Mouse (Mus musculus) intestine, embryonic 14.5 days (tissue): Measurements from ENCODE around the gene Aif1. TPM values are rescaled to one million over a fixed set of nuclear protein-coding genes. Genes with fewer than 3 reads are reported as not detected.

ENCODE experiments used
- ATAC-seq: fragments of 200-750 bp; cut with Nextera tagmentation; replicated peaks from 2 replicates; pipeline ENCODE4 v1.8.0; 2017; ENCODE audit warnings: low read depth, moderate number of reproducible peaks, moderate TSS enrichment, moderate library complexity; ENCODE audit not compliant: low FRiP score, low TSS enrichment
- DNase-seq: peaks from one replicate; pipeline ENCODE4 v3.0.0-alpha.2; 2018; ENCODE audit warnings: low spot score
- H3K27ac ChIP-seq: fragments of 300-500 bp; sonication (generic); 2 replicates; pipeline ENCODE4 v1.5.1; 2014; ENCODE audit warnings: low read depth, mild to moderate bottlenecking, control low read depth
- H3K27me3 ChIP-seq: fragments of 300-500 bp; sonication (generic); replicated peaks from 2 replicates; pipeline ENCODE4 v1.6.1; 2014; ENCODE audit warnings: low read length, control low read depth; ENCODE audit not compliant: control insufficient read depth, insufficient read depth
- H3K36me3 ChIP-seq: fragments of 300-500 bp; sonication (generic); 2 replicates; pipeline ENCODE4 v1.6.1; 2014; ENCODE audit warnings: low read length, control low read depth; ENCODE audit not compliant: control insufficient read depth, insufficient read depth
- H3K4me1 ChIP-seq: fragments of 300-500 bp; sonication (generic); replicated peaks from 2 replicates; pipeline ENCODE4 v1.6.1; 2014; ENCODE audit warnings: low read length, control low read depth, mixed read lengths; ENCODE audit not compliant: control insufficient read depth, insufficient read depth
- H3K4me2 ChIP-seq: fragments of 300-500 bp; sonication (generic); 2 replicates; pipeline ENCODE4 v1.6.1; 2014; ENCODE audit warnings: low read length
- H3K4me3 ChIP-seq: fragments of 300-500 bp; sonication (generic); 2 replicates; pipeline ENCODE4 v1.5.1; 2014; ENCODE audit warnings: low read depth, low read length, control low read depth, mixed read lengths
- H3K9ac ChIP-seq: fragments of 300-500 bp; sonication (generic); 2 replicates; pipeline ENCODE4 v1.6.1; 2014; ENCODE audit warnings: mild to moderate bottlenecking, low read length
- H3K9me3 ChIP-seq: fragments of 300-500 bp; sonication (generic); 2 replicates; pipeline ENCODE4 v1.6.1; 2016; ENCODE audit warnings: low read length, control low read depth; ENCODE audit not compliant: control insufficient read depth
- WGBS: fragments of 180-500 bp; shearing (Covaris S2); extraction: QIAGEN DNeasy Blood & Tissue Kit; methylation state at CpG from one replicate; pipeline ENCODE4 v1.1.7; 2014; 5-methylcytosine and 5-hydroxymethylcytosine counted together
- polyA plus RNA-seq: library from polyadenylated mRNA; unstranded; fragments of >200 nt; fragmentation: Nextera tagmentation; extraction: Ambion mirVana; gene quantifications from 2 replicates; pipeline ENCODE4 v1.2.1, GENCODE M21; 2014

Aif1 gene
- polyA plus RNA-seq, 1 experiment from 2014 or later, result 15.4 TPM

GRCm38 (mm10) chr17:35158850-35159593 is 16.8 kb downstream of the Aif1 start:
- WGBS, result 92% methylated on average over 16 of the region's 16 CpGs
- ATAC-seq (no peak), DNase-seq (no peak)
- Histone ChIP-seq H3K27ac (no peak overlapping the region), H3K9ac (no peak overlapping the region), H3K4me2 (no peak overlapping the region), H3K9me3 (no peaks in the 10 kb centered on the region), H3K4me3 (no peak overlapping the region), H3K4me1 (peaks cover 10% of the 10 kb centered on the region), H3K27me3 (no peaks in the 10 kb centered on the region), H3K36me3 (peaks cover 86% of the 10 kb centered on the region)

- H3K36me3 ChIP-seq, result peaks cover 97% of the 10 kb centered on the region
- 89% methylated on average over 8 of the region's 8 CpGs for WGBS
- no peak for DNase-seq
- H3K4me2 ChIP-seq, result no peak overlapping the region
- H3K4me3 ChIP-seq, result no peak overlapping the region
- H3K9ac ChIP-seq, result no peak overlapping the region
- H3K9me3 ChIP-seq, result no peaks in the 10 kb centered on the region
- ATAC-seq, result no peak
- H3K27me3 ChIP-seq, result no peaks in the 10 kb centered on the region
- peaks cover 3% of the 10 kb centered on the region for H3K4me1 ChIP-seq
- H3K27ac ChIP-seq, result no peak overlapping the region
Measured at GRCm38 (mm10) chr17:35157661-35158175, 18.1 kb downstream of the Aif1 start.

GRCm38 (mm10) chr17:35157254-35157653 is 18.6 kb downstream of the Aif1 start:
- Histone ChIP-seq H3K36me3 (peaks cover 100% of the 10 kb centered on the region), H3K9me3 (no peaks in the 10 kb centered on the region), H3K9ac (no peak overlapping the region), H3K27ac (no peak overlapping the region), H3K4me1 (no peaks in the 10 kb centered on the region), H3K4me3 (no peak overlapping the region), H3K4me2 (no peak overlapping the region), H3K27me3 (no peaks in the 10 kb centered on the region)
- DNase-seq (no peak), ATAC-seq (no peak)
- WGBS, result 88% methylated on average over 8 of the region's 8 CpGs

GRCm38 (mm10) chr17:35156461-35157200 is 19.2 kb downstream of the Aif1 start:
- Histone ChIP-seq H3K36me3 (peaks cover 100% of the 10 kb centered on the region), H3K27ac (no peak overlapping the region), H3K9ac (no peak overlapping the region), H3K4me3 (no peak overlapping the region), H3K4me1 (no peaks in the 10 kb centered on the region), H3K27me3 (no peaks in the 10 kb centered on the region), H3K9me3 (no peaks in the 10 kb centered on the region), H3K4me2 (no peak overlapping the region)
- DNase-seq (no peak), ATAC-seq (no peak)
- 90% methylated on average over 33 of the region's 33 CpGs for WGBS

- H3K36me3 ChIP-seq, result peaks cover 99% of the 10 kb centered on the region
- 92% methylated on average over 12 of the region's 12 CpGs for WGBS
- no peak overlapping the region for H3K4me2 ChIP-seq
- no peak for DNase-seq
- H3K4me3 ChIP-seq, result no peak overlapping the region
- no peaks in the 10 kb centered on the region for H3K9me3 ChIP-seq
- H3K27ac ChIP-seq, result no peak overlapping the region
- H3K9ac ChIP-seq, result no peak overlapping the region
- H3K4me1 ChIP-seq, result no peaks in the 10 kb centered on the region
- H3K27me3 ChIP-seq, result no peaks in the 10 kb centered on the region
- no peak for ATAC-seq
Measured at GRCm38 (mm10) chr17:35155451-35155850, 20.4 kb downstream of the Aif1 start.

- DNase-seq (no peak), ATAC-seq (no peak)
- no peaks in the 10 kb centered on the region for H3K9me3 ChIP-seq
- peaks cover 99% of the 10 kb centered on the region for H3K36me3 ChIP-seq
- H3K27ac ChIP-seq, result no peak overlapping the region
- no peak overlapping the region for H3K9ac ChIP-seq
- H3K4me3 ChIP-seq, result no peak overlapping the region
- H3K27me3 ChIP-seq, result no peaks in the 10 kb centered on the region
- H3K4me2 ChIP-seq, result no peak overlapping the region
- WGBS, result 86% methylated on average over 7 of the region's 7 CpGs
- no peaks in the 10 kb centered on the region for H3K4me1 ChIP-seq
Measured at GRCm38 (mm10) chr17:35154616-35155015, 21.3 kb downstream of the Aif1 start.

GRCm38 (mm10) chr17:35153931-35154330 is 21.9 kb downstream of the Aif1 start:
- no peak overlapping the region for H3K4me3 ChIP-seq
- no peaks in the 10 kb centered on the region for H3K4me1 ChIP-seq
- DNase-seq (no peak), ATAC-seq (no peak)
- peaks cover 99% of the 10 kb centered on the region for H3K36me3 ChIP-seq
- H3K27me3 ChIP-seq, result no peaks in the 10 kb centered on the region
- no peaks in the 10 kb centered on the region for H3K9me3 ChIP-seq
- no peak overlapping the region for H3K9ac ChIP-seq
- H3K27ac ChIP-seq, result no peak overlapping the region
- 84% methylated on average over 4 of the region's 4 CpGs for WGBS
- H3K4me2 ChIP-seq, result no peak overlapping the region

- Histone ChIP-seq H3K4me1 (no peaks in the 10 kb centered on the region), H3K9ac (no peak overlapping the region), H3K27me3 (no peaks in the 10 kb centered on the region), H3K4me3 (no peak overlapping the region), H3K27ac (no peak overlapping the region), H3K4me2 (no peak overlapping the region), H3K36me3 (peaks cover 98% of the 10 kb centered on the region), H3K9me3 (no peaks in the 10 kb centered on the region)
- DNase-seq (no peak), ATAC-seq (no peak)
- WGBS, result 91% methylated on average over 9 of the region's 9 CpGs
Measured at GRCm38 (mm10) chr17:35153077-35153476, 22.8 kb downstream of the Aif1 start.
